Mouse (Mus musculus) kidney, adult 10 weeks (tissue): Measurements from ENCODE around the gene Ivd. TPM values are rescaled to one million over a fixed set of nuclear protein-coding genes. Genes with fewer than 3 reads are reported as not detected.

Source experiments
- polyA plus RNA-seq: library from polyadenylated mRNA; stranded (reverse); fragments of 350-450 nt; fragmentation: Illumina TruSeq; extraction: RNeasy Lipid Tissue Mini Kit (QIAGEN cat#74804); gene quantifications from one replicate; pipeline ENCODE4 v1.2.3, GENCODE M21; 2014; ENCODE audit warnings: low read depth, low replicate concordance

The Ivd gene
- polyA plus RNA-seq: 94.4 TPM

GRCm38 (mm10) chr2:118861454-118862339 is at the start of gene Ivd:
TSS of gene Ivd (plus strand) at chr2:118861954.

GRCm38 (mm10) chr2:118813981-118814836 is 47.5 kb upstream of the Ivd start, which contains the start of gene Knstrn:
TSS of gene Knstrn (plus strand) at chr2:118814003.

GRCm38 (mm10) chr2:118899981-118900825 is 38.4 kb downstream of the Ivd start, which contains the start of gene Bahd1:
TSS of gene Bahd1 (plus strand) at chr2:118900377.

GRCm38 (mm10) chr2:118926361-118926997 is 64.7 kb downstream of the Ivd start, which contains the start of gene Chst14:
TSS of gene Chst14 (plus strand) at chr2:118926496.

Other genes starting within 250 kb of the Ivd start
- 3.0 TPM for gene Pak6, start 198.7 kb upstream of the Ivd start, polyA plus RNA-seq
- not detected for gene Ankrd63, start 158.0 kb upstream of the Ivd start, polyA plus RNA-seq
- 0.44 TPM for gene Plcb2, start 133.5 kb upstream of the Ivd start, polyA plus RNA-seq
- gene Inafm2, start 116.2 kb upstream of the Ivd start, polyA plus RNA-seq: 18.8 TPM
- gene Ccdc9b, start 99.3 kb upstream of the Ivd start, polyA plus RNA-seq: 1.1 TPM
- gene Phgr1, start 89.2 kb upstream of the Ivd start, polyA plus RNA-seq: not detected
- not detected for gene Disp2, start 82.2 kb upstream of the Ivd start, polyA plus RNA-seq
- gene Knstrn, start 48.0 kb upstream of the Ivd start, polyA plus RNA-seq: 0.69 TPM
- 3.3 TPM for gene Bahd1, start 38.4 kb downstream of the Ivd start, polyA plus RNA-seq
- 1.2 TPM for gene Chst14, start 64.5 kb downstream of the Ivd start, polyA plus RNA-seq
- 11.6 TPM for gene Ccdc32, start 167.4 kb downstream of the Ivd start, polyA plus RNA-seq
- gene Rpusd2, start 172.8 kb downstream of the Ivd start, polyA plus RNA-seq: 3.2 TPM
- 0.20 TPM for gene Knl1, start 185.2 kb downstream of the Ivd start, polyA plus RNA-seq